Mouse (Mus musculus) bone marrow macrophage, adult 2 months (primary cell): ENCODE measurements at regions not wholly inside any gene's neighbourhood (a gene's known extent, or its start where the extent isn't known, plus 50 kb on each side); places are given as distances from the start of the nearest gene placed in this dataset.

ENCODE experiments used
- CTCF ChIP-seq: IDR thresholded peaks from 2 replicates; pipeline ENCODE4 v1.5.1; 2012; ENCODE audit warnings: low read depth, mild to moderate bottlenecking, low read length, moderate library complexity
- POLR2A ChIP-seq: IDR thresholded peaks from 2 replicates; pipeline ENCODE4 v1.6.1; 2012; ENCODE audit warnings: mild to moderate bottlenecking, low read depth, low read length, borderline replicate concordance

DNA sequence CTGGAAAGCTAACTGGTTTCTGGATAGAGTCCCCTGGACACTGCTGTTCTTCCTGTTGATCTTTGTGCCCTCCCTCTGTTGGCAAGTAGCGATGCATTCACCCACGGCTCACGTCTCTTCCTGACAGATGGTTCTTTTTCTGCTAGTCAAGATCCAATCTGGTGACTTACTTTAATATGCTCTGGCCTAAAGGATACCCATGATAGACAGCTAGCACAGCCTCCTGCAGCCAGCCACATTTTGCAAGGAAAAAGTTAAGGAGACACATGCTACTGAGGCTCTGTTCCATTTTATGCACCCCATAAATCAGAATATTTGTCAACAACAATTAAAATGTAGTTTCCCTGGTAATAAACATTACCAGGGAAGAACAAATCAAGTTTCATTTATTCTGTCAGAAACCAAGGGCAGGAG lies 410.3 kb upstream of the Tmpo start:
- TF ChIP-seq CTCF (no peak), POLR2A (no peak)
